Mouse (Mus musculus) cerebellum, adult 2 months (tissue): ENCODE measurements around the gene Mfrp.

Source experiments
- CTCF ChIP-seq: fragments of 200-500 bp; IDR thresholded peaks from 2 replicates; pipeline ENCODE4 v1.5.1; 2011; ENCODE audit warnings: low read depth, mild to moderate bottlenecking, control low read depth, low read length, moderate library complexity, borderline replicate concordance; ENCODE audit not compliant: insufficient read depth
- POLR2A ChIP-seq: fragments of 200-500 bp; IDR thresholded peaks from 2 replicates; pipeline ENCODE4 v1.6.1; 2011; ENCODE audit warnings: low read length, control low read depth, borderline replicate concordance; ENCODE audit not compliant: insufficient read depth

DNA sequence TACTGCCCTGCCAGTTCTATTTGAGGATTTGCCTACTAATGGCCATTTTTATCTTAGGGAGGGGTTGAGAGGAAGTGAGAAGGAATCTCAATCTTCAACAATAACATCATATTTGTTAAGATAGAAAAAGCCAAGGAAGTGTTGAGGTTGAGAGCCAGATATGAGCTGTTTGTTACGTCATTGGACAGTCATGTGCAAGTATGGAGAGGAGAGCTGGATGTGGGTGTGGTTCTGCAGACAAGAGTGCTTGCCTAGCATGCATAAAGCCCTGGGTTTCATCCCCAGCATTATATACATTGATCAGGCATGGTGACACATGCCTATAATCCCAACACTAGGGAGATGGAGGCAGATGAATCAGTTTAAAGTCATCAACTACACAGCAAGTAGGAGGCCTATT is 47.6 kb upstream of the Mfrp start:
- no peak for TF ChIP-seq POLR2A
- TF ChIP-seq CTCF: no peak
